Mouse (Mus musculus) CH12.LX (cell line): ENCODE data around the gene Bmp7. TPM values are rescaled to one million over a fixed set of nuclear protein-coding genes. Genes with fewer than 3 reads are reported as not detected.

Experiments used
- DNase-seq: peaks from one replicate; pipeline ENCODE4 v3.0.0-alpha.2; 2013; ENCODE audit errors: extremely low read depth
- H3K27ac ChIP-seq: 2 replicates; pipeline ENCODE4 v1.5.1; 2012; ENCODE audit warnings: low read depth, mild to moderate bottlenecking, control low read depth, moderate library complexity; ENCODE audit not compliant: insufficient read depth
- H3K27me3 ChIP-seq: replicated peaks from 2 replicates; pipeline ENCODE3; 2012; ENCODE audit warnings: inconsistent platforms
- H3K36me3 ChIP-seq, 2 experiments: replicated peaks in 1 of 2; 2 replicates each; pipeline versions ENCODE3 to v1.6.1; 2012; ENCODE audit warnings: inconsistent platforms in 1 of 2, low read length in 1 of 2, mild to moderate bottlenecking in 1 of 2, mixed read lengths in 1 of 2, moderate library complexity in 1 of 2; ENCODE audit not compliant: control insufficient read depth in 1 of 2, insufficient read depth in 1 of 2
- H3K4me1 ChIP-seq, 2 experiments: 2 replicates each; pipeline ENCODE4 v1.6.1; 2012; ENCODE audit warnings: inconsistent platforms in 1 of 2, moderate library complexity in 1 of 2; ENCODE audit not compliant: insufficient read depth in 2 of 2, control insufficient read depth in 1 of 2
- H3K4me2 ChIP-seq: 2 replicates; pipeline ENCODE4 v1.6.1; 2012; ENCODE audit warnings: low read depth, mild to moderate bottlenecking, control low read depth; ENCODE audit not compliant: poor library complexity, insufficient read depth, severe bottlenecking
- H3K4me3 ChIP-seq, 3 experiments: fragments of 150-350 bp in 1 of 3; sonication (generic) in 1 of 3; replicated peaks in 1 of 3; 2 replicates each; pipeline versions ENCODE3 to v1.5.1; 2011 to 2012; ENCODE audit warnings: low read depth in 2 of 3, low read length in 2 of 3, mild to moderate bottlenecking in 2 of 3, moderate library complexity in 2 of 3, control low read depth in 1 of 3, improper control_type of control experiment in 1 of 3, inconsistent platforms in 1 of 3, mixed read lengths in 1 of 3; ENCODE audit not compliant: poor library complexity in 1 of 3
- H3K79me2 ChIP-seq: replicated peaks from 2 replicates; pipeline ENCODE4 v1.6.1; 2012; ENCODE audit warnings: mild to moderate bottlenecking, moderate library complexity; ENCODE audit not compliant: control insufficient read depth, poor library complexity, insufficient read depth, severe bottlenecking; ENCODE audit errors: extremely low read depth
- H3K9ac ChIP-seq: 2 replicates; pipeline ENCODE4 v1.6.1; 2012; ENCODE audit warnings: low read depth, mild to moderate bottlenecking, control low read depth, moderate library complexity; ENCODE audit not compliant: insufficient read depth
- H3K9me3 ChIP-seq: replicated peaks from 2 replicates; pipeline ENCODE3; 2012; ENCODE audit warnings: low read length, inconsistent platforms, mixed read lengths
- BHLHE40 ChIP-seq: IDR thresholded peaks from 2 replicates; pipeline ENCODE4 v1.6.1; 2011; ENCODE audit warnings: mild to moderate bottlenecking, low read depth, low read length, improper control_type of control experiment
- CHD1 ChIP-seq: IDR thresholded peaks from 2 replicates; pipeline ENCODE4 v1.6.1; 2012; ENCODE audit warnings: low read depth, low read length, improper control_type of control experiment, inconsistent platforms
- CHD2 ChIP-seq: IDR thresholded peaks from 2 replicates; pipeline ENCODE4 v1.6.1; 2011; ENCODE audit warnings: low read length, improper control_type of control experiment
- CTCF ChIP-seq, 2 experiments: IDR thresholded peaks in 1 of 2; conservative IDR thresholded peaks in 1 of 2; 2 replicates each; pipeline ENCODE4 v1.5.1; 2011 to 2012; ENCODE audit warnings: low read depth in 2 of 2, low read length in 2 of 2, improper control_type of control experiment in 1 of 2, inconsistent platforms in 1 of 2, mild to moderate bottlenecking in 1 of 2, moderate library complexity in 1 of 2
- E2F4 ChIP-seq: IDR thresholded peaks from 2 replicates; pipeline ENCODE4 v1.6.1; 2011; ENCODE audit warnings: low read depth, low read length, improper control_type of control experiment; ENCODE audit not compliant: insufficient replicate concordance
- ELF1 ChIP-seq: IDR thresholded peaks from 2 replicates; pipeline ENCODE4 v1.6.1; 2014; ENCODE audit warnings: low read depth, mild to moderate bottlenecking, inconsistent platforms, low read length, improper control_type of control experiment
- EP300 ChIP-seq: IDR thresholded peaks from 2 replicates; pipeline ENCODE4 v1.6.1; 2011; ENCODE audit warnings: low read length, improper control_type of control experiment
- ETS1 ChIP-seq: conservative IDR thresholded peaks from 2 replicates; pipeline ENCODE4 v1.6.1; 2012; ENCODE audit warnings: low read depth, mild to moderate bottlenecking, inconsistent platforms, low read length, improper control_type of control experiment, moderate library complexity
- GABPA ChIP-seq: IDR thresholded peaks from 2 replicates; pipeline ENCODE4 v1.6.1; 2012; ENCODE audit warnings: low read depth, low read length, improper control_type of control experiment, inconsistent platforms; ENCODE audit not compliant: insufficient replicate concordance
- HCFC1 ChIP-seq: IDR thresholded peaks from 2 replicates; pipeline ENCODE4 v1.6.1; 2012; ENCODE audit warnings: low read depth, mild to moderate bottlenecking, inconsistent platforms, low read length, improper control_type of control experiment
- IRF4 ChIP-seq: IDR thresholded peaks from 2 replicates; pipeline ENCODE4 v1.6.1; 2014; ENCODE audit warnings: low read depth, mild to moderate bottlenecking, inconsistent platforms, low read length, improper control_type of control experiment
- JUN ChIP-seq: IDR thresholded peaks from 2 replicates; pipeline ENCODE4 v1.6.1; 2011; ENCODE audit warnings: low read depth, mild to moderate bottlenecking, low read length, improper control_type of control experiment, moderate library complexity; ENCODE audit not compliant: insufficient read depth
- JUND ChIP-seq: conservative IDR thresholded peaks from 2 replicates; pipeline ENCODE4 v1.6.1; 2011; ENCODE audit warnings: low read depth, low read length, improper control_type of control experiment
- KAT2A ChIP-seq: IDR thresholded peaks from 2 replicates; pipeline ENCODE4 v1.6.1; 2012; ENCODE audit warnings: low read length, improper control_type of control experiment, inconsistent platforms; ENCODE audit not compliant: insufficient replicate concordance
- MAFK ChIP-seq: IDR thresholded peaks from 2 replicates; pipeline ENCODE4 v1.6.1; 2011; ENCODE audit warnings: low read length, improper control_type of control experiment; ENCODE audit not compliant: insufficient replicate concordance
- MAX ChIP-seq: IDR thresholded peaks from 2 replicates; pipeline ENCODE4 v1.6.1; 2011; ENCODE audit warnings: low read length, improper control_type of control experiment
- MAZ ChIP-seq: IDR thresholded peaks from 2 replicates; pipeline ENCODE4 v1.6.1; 2012; ENCODE audit warnings: low read depth, mild to moderate bottlenecking, inconsistent platforms, low read length, improper control_type of control experiment, moderate library complexity
- MEF2A ChIP-seq: IDR thresholded peaks from 2 replicates; pipeline ENCODE4 v1.6.1; 2014; ENCODE audit warnings: low read depth, mild to moderate bottlenecking, inconsistent platforms, low read length, improper control_type of control experiment, borderline replicate concordance
- MXI1 ChIP-seq: IDR thresholded peaks from 2 replicates; pipeline ENCODE4 v1.6.1; 2011; ENCODE audit warnings: mild to moderate bottlenecking, low read depth, low read length, improper control_type of control experiment
- MYC ChIP-seq: IDR thresholded peaks from 2 replicates; pipeline ENCODE4 v1.6.1; 2011; ENCODE audit warnings: low read depth, mild to moderate bottlenecking, improper control_type of control experiment, low read length
- NELFE ChIP-seq: IDR thresholded peaks from 2 replicates; pipeline ENCODE4 v1.6.1; 2011; ENCODE audit warnings: low read depth, low read length, improper control_type of control experiment
- NRF1 ChIP-seq: IDR thresholded peaks from 2 replicates; pipeline ENCODE4 v1.6.1; 2014; ENCODE audit warnings: low read depth, mild to moderate bottlenecking, inconsistent platforms, low read length, improper control_type of control experiment, moderate library complexity
- PAX5 ChIP-seq: IDR thresholded peaks from 2 replicates; pipeline ENCODE4 v1.6.1; 2012; ENCODE audit warnings: low read length, inconsistent platforms, mixed read lengths
- POLR2A ChIP-seq: IDR thresholded peaks from 2 replicates; pipeline ENCODE4 v1.6.1; 2011; ENCODE audit warnings: low read depth, mild to moderate bottlenecking, improper control_type of control experiment, low read length
- POLR2AphosphoS2 ChIP-seq: IDR thresholded peaks from 2 replicates; pipeline ENCODE4 v1.6.1; 2011; ENCODE audit warnings: low read depth, low read length, improper control_type of control experiment
- RAD21 ChIP-seq: IDR thresholded peaks from 2 replicates; pipeline ENCODE4 v1.6.1; 2011; ENCODE audit warnings: low read depth, mild to moderate bottlenecking, low read length, improper control_type of control experiment, moderate library complexity
- RCOR1 ChIP-seq: conservative IDR thresholded peaks from 2 replicates; pipeline ENCODE4 v1.6.1; 2012; ENCODE audit warnings: low read depth, mild to moderate bottlenecking, inconsistent platforms, low read length, improper control_type of control experiment
- SIN3A ChIP-seq: IDR thresholded peaks from 2 replicates; pipeline ENCODE4 v1.6.1; 2012; ENCODE audit warnings: low read length, improper control_type of control experiment, inconsistent platforms
- SMC3 ChIP-seq: IDR thresholded peaks from 2 replicates; pipeline ENCODE4 v1.6.1; 2011; ENCODE audit warnings: low read depth, low read length, improper control_type of control experiment
- TBP ChIP-seq: conservative IDR thresholded peaks from 2 replicates; pipeline ENCODE4 v1.6.1; 2011; ENCODE audit warnings: low read depth, low read length, improper control_type of control experiment
- TCF12 ChIP-seq: IDR thresholded peaks from 2 replicates; pipeline ENCODE4 v1.6.1; 2014; ENCODE audit warnings: low read depth, mild to moderate bottlenecking, inconsistent platforms, low read length, improper control_type of control experiment
- UBTF ChIP-seq: IDR thresholded peaks from 2 replicates; pipeline ENCODE4 v1.6.1; 2012; ENCODE audit warnings: low read depth, mild to moderate bottlenecking, inconsistent platforms, low read length, improper control_type of control experiment, moderate library complexity
- USF1 ChIP-seq: IDR thresholded peaks from 2 replicates; pipeline ENCODE4 v1.6.1; 2014; ENCODE audit warnings: low read depth, mild to moderate bottlenecking, inconsistent platforms, low read length, improper control_type of control experiment
- USF2 ChIP-seq: conservative IDR thresholded peaks from 2 replicates; pipeline ENCODE4 v1.6.1; 2011; ENCODE audit warnings: low read depth, low read length, improper control_type of control experiment
- ZC3H11A ChIP-seq: IDR thresholded peaks from 2 replicates; pipeline ENCODE4 v1.6.1; 2012; ENCODE audit warnings: low read depth, mild to moderate bottlenecking, inconsistent platforms, low read length, improper control_type of control experiment
- ZKSCAN1 ChIP-seq: IDR thresholded peaks from 2 replicates; pipeline ENCODE4 v1.6.1; 2012; ENCODE audit warnings: low read depth, inconsistent platforms, low read length, improper control_type of control experiment, borderline replicate concordance
- ZMIZ1 ChIP-seq: IDR thresholded peaks from 2 replicates; pipeline ENCODE4 v1.6.1; 2012; ENCODE audit warnings: low read depth, mild to moderate bottlenecking, inconsistent platforms, low read length, improper control_type of control experiment
- ZNF384 ChIP-seq: IDR thresholded peaks from 2 replicates; pipeline ENCODE4 v1.6.1; 2012; ENCODE audit warnings: low read depth, low read length, improper control_type of control experiment, inconsistent platforms
- dilution Hi-C: fragments of 300-500 bp; cut with MboI; formaldehyde crosslinking; loops from 2 replicates; pipeline ENCODE4 v1.14.3; 2020; ENCODE audit warnings: low sequenced_read_pairs; ENCODE audit not compliant: extremely low pct_unique_long_range_greater_than_20kb, extremely low pct_ligation_motif_present
- in situ Hi-C: fragments of 300-500 bp; cut with MboI; formaldehyde crosslinking; loops from 3 replicates; pipeline ENCODE4 v1.14.3; 2019; ENCODE audit warnings: low sequenced_read_pairs, low pct_ligation_motif_present, low pct_unique_long_range_greater_than_20kb, mixed read lengths
- polyA plus RNA-seq: library from polyadenylated mRNA; unstranded; fragments of >175 nt; gene quantifications from 2 replicates; pipeline ENCODE4 v1.2.1, GENCODE M21; 2012; ENCODE audit warnings: low read depth; ENCODE audit not compliant: insufficient read length
- total RNA-seq, 2 experiments: library from RNA; depleted of rRNA; stranded (reverse); fragments of 300-350 nt in 1 of 2; fragments of >200 nt in 1 of 2; gene quantifications; 2 replicates each; pipeline ENCODE4 v1.2.3; 2012 to 2014

The Bmp7 gene
- total and polyA plus RNA-seq, 3 experiments: 0.16 to 0.51 (median 0.47) TPM

DNA sequence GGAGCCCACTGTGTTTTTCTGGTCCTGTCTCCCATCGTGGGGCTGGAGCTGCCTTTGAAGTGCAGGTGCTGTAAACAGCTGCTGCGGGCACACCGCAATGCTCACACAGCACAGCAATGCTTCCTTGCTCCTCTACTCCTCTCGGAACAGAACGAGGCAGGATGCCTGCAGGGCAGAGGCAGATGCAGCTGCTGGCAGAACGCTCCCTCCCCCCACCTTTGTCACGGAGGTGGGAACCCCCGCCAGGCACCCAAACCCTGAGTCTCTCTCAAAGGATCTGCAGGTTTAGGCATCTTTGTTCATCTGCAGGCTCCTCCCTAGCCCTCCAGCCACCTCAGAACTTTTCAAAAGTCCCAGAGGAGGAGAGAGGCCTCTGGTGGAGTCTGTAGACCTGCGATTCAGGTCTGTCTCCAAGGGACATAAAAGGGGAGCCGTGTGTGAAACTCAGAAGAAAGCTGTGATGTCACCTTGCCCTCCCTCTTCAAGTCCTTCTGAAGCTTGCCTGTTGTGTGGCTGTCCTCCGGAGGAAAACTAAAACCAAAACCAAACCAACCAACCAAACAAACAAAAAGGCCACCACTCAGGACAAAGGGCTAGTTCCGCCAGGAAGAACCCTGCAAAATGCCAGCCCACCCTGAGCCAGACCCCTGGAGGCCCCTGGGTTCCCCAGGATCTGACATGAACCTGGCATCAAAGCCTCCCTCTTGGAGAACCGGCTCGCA is 37.4 kb upstream of the Bmp7 start, which contains the start of gene Spo11:
Gene Spo11 (plus strand): TSS at position 292 of the 722 bp plus-strand sequence.
- no peaks in the 10 kb centered on the region for H3K27me3 ChIP-seq
- H3K27ac ChIP-seq: peak within 1 kb of the TSS; percentile 26
- H3K4me2 ChIP-seq: peak within 1 kb of the TSS; percentile 77
- H3K4me1 ChIP-seq: peaks cover 9 to 37% of the 10 kb centered on the region in 2 experiments
- TF ChIP-seq MAZ: peak; percentile 59; the same call in 1 of the 2 replicates
- TF ChIP-seq TCF12: peak; percentile 83
- no peak for TF ChIP-seq USF2
- TF ChIP-seq JUN: no peak
- no peak; the same call in 1 of the 2 replicates for TF ChIP-seq POLR2A
- TF ChIP-seq JUND: no peak
- TF ChIP-seq RAD21: peak; percentile 4; the same call in 1 of the 2 replicates
- TF ChIP-seq NRF1: no peak
- no peak for TF ChIP-seq ZNF384
- no peak for TF ChIP-seq CHD1
- no peak for TF ChIP-seq ZC3H11A
- peak; percentile 23; the same call in 1 of the 2 replicates for TF ChIP-seq MAX
- no peak for TF ChIP-seq SMC3
- TF ChIP-seq CTCF (conservative IDR thresholded peaks at IDR 0.05 in 1 of 2, IDR thresholded peaks at IDR 0.05 in 1 of 2; ENCODE audit: low read depth in 2 of 2, low read length in 2 of 2): peak in 1 of 2 experiments; percentile 16; a peak in 1 of 4 replicates
- no peak for TF ChIP-seq ZKSCAN1
- 0 out of 2 replicates have a peak, but pooled peaks have one; percentile 28 for TF ChIP-seq SIN3A
- no peak for TF ChIP-seq ZMIZ1
- TF ChIP-seq ELF1: no peak
- no peak for TF ChIP-seq UBTF
- TF ChIP-seq GABPA: no peak
- TF ChIP-seq ETS1: peak; percentile 39
- no peak for TF ChIP-seq NELFE
- peak; percentile 46; the same call in 1 of the 2 replicates for TF ChIP-seq BHLHE40
- no peak for TF ChIP-seq TBP
- no peak; the same call in 1 of the 2 replicates for TF ChIP-seq IRF4
- TF ChIP-seq PAX5: no peak
- TF ChIP-seq EP300: peak; percentile 52; the same call in 1 of the 2 replicates
- TF ChIP-seq RCOR1: no peak
- TF ChIP-seq POLR2AphosphoS2: no peak
- peak; percentile 76 for TF ChIP-seq CHD2
- no peak for TF ChIP-seq MYC
- TF ChIP-seq HCFC1: no peak
- no peak for TF ChIP-seq USF1
- no peak for TF ChIP-seq KAT2A
- 0 out of 2 replicates have a peak, but pooled peaks have one; percentile 36 for TF ChIP-seq MXI1
- TF ChIP-seq MAFK: no peak
- TF ChIP-seq MEF2A: 0 out of 2 replicates have a peak, but pooled peaks have one; percentile 21
- no peak for TF ChIP-seq E2F4
- TF ChIP-seq, all 38 proteins: peak for 12
- Histone ChIP-seq H3K4me3 (peak within 1 kb of the TSS; percentile 2 to 50 (median 13)), H3K79me2 (no peaks in the 10 kb centered on the region), H3K36me3 (no peaks in the 10 kb centered on the region), H3K9ac (peak within 1 kb of the TSS; percentile 11), H3K9me3 (peaks cover 4% of the 10 kb centered on the region)
- dilution Hi-C loops (no loop called here), in situ Hi-C loops (no loop called here)
- peak; percentile 45 for DNase-seq
